Mouse (Mus musculus) lung, adult 2 months (tissue): Measurements from ENCODE around the gene Nprl3. TPM values are rescaled to one million over a fixed set of nuclear protein-coding genes. Genes with fewer than 3 reads are reported as not detected.
A peak's percentile ranks its signal among the peaks of the same experiment; 100 is the strongest.

Experiments
- DNase-seq: peaks from one replicate; pipeline ENCODE4 v3.0.0; 2022
- H3K4me1 ChIP-seq: fragments of 200-500 bp; 2 replicates; pipeline ENCODE4 v1.6.1; 2011; ENCODE audit warnings: low read length; ENCODE audit not compliant: control insufficient read depth, insufficient read depth
- H3K4me3 ChIP-seq: fragments of 200-500 bp; replicated peaks from 2 replicates; pipeline ENCODE3; 2011; ENCODE audit warnings: low read depth, mild to moderate bottlenecking, control low read depth, low read length; ENCODE audit errors: extremely low read depth
- CTCF ChIP-seq: fragments of 200-500 bp; IDR thresholded peaks from 2 replicates; pipeline ENCODE4 v1.5.1; 2011; ENCODE audit warnings: mild to moderate bottlenecking, low read length, control low read depth; ENCODE audit not compliant: insufficient read depth
- POLR2A ChIP-seq: fragments of 200-500 bp; IDR thresholded peaks from 2 replicates; pipeline ENCODE4 v1.6.1; 2011; ENCODE audit warnings: low read depth, mild to moderate bottlenecking, control low read depth, low read length, borderline replicate concordance; ENCODE audit errors: extremely low read depth
- WGBS: fragments of 180-500 bp; shearing (Covaris S2); methylation state at CpG from one replicate; pipeline ENCODE4 v1.1.7; 2018; 5-methylcytosine and 5-hydroxymethylcytosine counted together
- polyA plus RNA-seq: library from polyadenylated mRNA; depleted of rRNA; stranded (reverse); fragments of >200 nt; gene quantifications from 2 replicates; pipeline ENCODE4 v1.2.3, GENCODE M21; 2012

Gene Nprl3
- polyA plus RNA-seq, 1 experiment, result 85.7 TPM

GRCm38 (mm10) chr11:32194086-32194485 is 73.4 kb downstream of the Nprl3 start:
- Histone ChIP-seq H3K4me1 (no peaks in the 10 kb centered on the region), H3K4me3 (no peak overlapping the region)
- DNase-seq, result no peak
- WGBS, result 72% methylated on average over 10 of the region's 10 CpGs
- TF ChIP-seq POLR2A, result no peak
- no peak for TF ChIP-seq CTCF

GRCm38 (mm10) chr11:32193156-32193555 is 74.4 kb downstream of the Nprl3 start:
- Histone ChIP-seq H3K4me3 (no peak overlapping the region), H3K4me1 (no peaks in the 10 kb centered on the region)
- no peak for TF ChIP-seq CTCF
- no peak for TF ChIP-seq POLR2A
- DNase-seq, result no peak
- WGBS, result 87% methylated on average over 10 of the region's 10 CpGs

DNA sequence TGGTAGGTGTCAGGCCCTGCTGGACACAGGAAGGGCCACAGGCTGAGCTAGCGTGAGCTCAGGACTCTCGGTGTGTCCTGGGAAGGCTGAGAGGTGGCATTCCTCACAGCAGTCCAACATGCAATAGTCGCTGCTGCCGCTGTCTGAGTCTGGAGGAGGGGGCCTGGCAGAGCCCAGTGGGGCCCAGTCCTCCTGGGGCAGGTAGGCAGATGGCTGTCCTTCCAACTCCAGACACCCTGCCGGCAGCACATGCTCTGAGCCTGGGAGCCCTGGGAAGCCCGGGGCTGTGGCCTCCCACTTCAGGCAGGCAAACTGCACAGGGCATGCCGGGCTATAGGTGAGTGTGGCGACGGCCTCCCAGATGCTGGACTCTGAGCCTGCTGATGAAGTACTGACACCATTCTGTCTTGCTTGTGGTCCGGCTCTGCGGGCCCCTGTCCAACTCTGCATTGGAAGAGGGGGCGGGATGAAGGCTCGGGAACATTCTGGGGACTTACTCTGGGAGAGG is 76.8 kb downstream of the Nprl3 start:
- TF ChIP-seq CTCF, result no peak
- TF ChIP-seq POLR2A, result no peak
- 71% methylated on average over 13 of the region's 13 CpGs for WGBS
- no peak overlapping the region for H3K4me3 ChIP-seq
- H3K4me1 ChIP-seq, result no peaks in the 10 kb centered on the region
- DNase-seq, result no peak

GRCm38 (mm10) chr11:32190119-32190518 is 77.4 kb downstream of the Nprl3 start:
- TF ChIP-seq POLR2A, result no peak
- TF ChIP-seq CTCF, result no peak
- no peak for DNase-seq
- WGBS, result 77% methylated on average over 9 of the region's 9 CpGs

DNA sequence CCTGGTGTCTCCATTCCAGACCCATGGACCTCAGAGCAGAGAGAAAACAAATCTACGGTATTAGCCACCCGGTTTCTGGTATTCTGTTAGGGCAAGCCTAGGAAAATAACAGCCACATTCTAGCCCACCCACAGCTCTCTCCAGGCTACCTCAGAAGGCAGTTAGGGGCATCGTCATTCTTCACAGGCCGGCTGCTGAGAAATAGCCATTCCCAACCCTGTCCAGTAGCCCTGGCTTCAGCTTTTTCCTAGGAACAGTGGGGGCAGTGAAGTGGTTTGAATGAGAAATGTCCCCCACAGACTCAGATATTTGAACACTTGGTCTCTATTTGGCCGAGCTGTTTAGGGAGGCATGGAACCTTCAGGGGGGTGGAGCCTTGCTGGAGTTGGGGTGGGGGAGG is 78.1 kb downstream of the Nprl3 start:
- Histone ChIP-seq H3K4me3 (no peak overlapping the region), H3K4me1 (no peaks in the 10 kb centered on the region)
- TF ChIP-seq CTCF (no peak), POLR2A (no peak)
- DNase-seq, result no peak
- WGBS, result 73% methylated on average over 5 of the region's 5 CpGs

More at GRCm38 (mm10) chr11:32190119-32190518, 77.4 kb downstream of the Nprl3 start:
- no peak overlapping the region for H3K4me3 ChIP-seq
- no peaks in the 10 kb centered on the region for H3K4me1 ChIP-seq

DNA sequence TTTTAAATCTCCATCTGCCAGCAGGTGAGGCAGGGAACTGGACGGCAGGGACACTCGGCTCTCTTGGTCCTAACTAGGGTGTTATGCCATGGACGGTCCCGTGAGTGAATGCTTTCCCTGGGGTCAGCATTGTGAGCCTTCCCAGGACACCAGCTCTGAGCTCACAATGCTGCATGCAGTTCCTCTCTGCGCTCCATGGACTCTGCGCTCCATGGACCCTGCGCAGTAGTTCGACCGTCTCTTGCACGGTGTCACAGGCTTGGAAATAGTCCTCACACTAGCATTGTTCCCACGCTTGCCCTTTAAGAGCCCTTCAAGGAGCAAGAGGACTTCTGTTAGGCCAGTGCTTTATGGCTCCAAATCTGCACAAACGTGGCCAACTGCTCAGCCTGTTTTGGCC is 78.6 kb downstream of the Nprl3 start:
- Histone ChIP-seq H3K4me3 (no peak overlapping the region), H3K4me1 (no peaks in the 10 kb centered on the region)
- no peak for TF ChIP-seq CTCF
- TF ChIP-seq POLR2A, result no peak
- DNase-seq, result no peak
- whole genome bisulfite sequencing, result 86% methylated on average over 12 of the region's 12 CpGs

DNA sequence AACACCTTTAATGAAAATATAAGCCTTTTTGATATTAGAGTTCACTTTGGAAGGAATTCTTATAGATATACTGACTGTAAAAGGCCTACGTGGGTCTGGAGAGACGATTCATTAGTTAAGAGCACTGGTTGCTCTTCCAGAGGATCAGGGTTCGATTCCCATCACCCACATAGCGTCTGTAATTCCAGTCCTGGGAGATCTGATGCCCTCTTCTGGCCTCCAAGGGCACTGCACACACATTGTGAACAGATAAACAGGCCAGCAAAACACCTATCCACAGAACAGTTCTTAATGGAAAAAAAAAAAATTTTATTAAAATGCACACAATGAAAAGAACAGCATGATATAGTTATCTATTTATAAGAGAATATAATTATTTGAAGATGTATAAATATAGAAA is 80.3 kb downstream of the Nprl3 start:
- TF ChIP-seq CTCF (no peak), POLR2A (no peak)
- H3K4me3 ChIP-seq, result no peak overlapping the region
- WGBS, result 82% methylated on average over 4 of the region's 4 CpGs
- no peaks in the 10 kb centered on the region for H3K4me1 ChIP-seq
- DNase-seq, result no peak

GRCm38 (mm10) chr11:32186031-32186430 is 81.5 kb downstream of the Nprl3 start:
- WGBS, result 64% methylated on average over 3 of the region's 3 CpGs
- Histone ChIP-seq H3K4me3 (no peak overlapping the region), H3K4me1 (no peaks in the 10 kb centered on the region)
- TF ChIP-seq CTCF, result no peak
- TF ChIP-seq POLR2A, result no peak
- no peak for DNase-seq

DNA sequence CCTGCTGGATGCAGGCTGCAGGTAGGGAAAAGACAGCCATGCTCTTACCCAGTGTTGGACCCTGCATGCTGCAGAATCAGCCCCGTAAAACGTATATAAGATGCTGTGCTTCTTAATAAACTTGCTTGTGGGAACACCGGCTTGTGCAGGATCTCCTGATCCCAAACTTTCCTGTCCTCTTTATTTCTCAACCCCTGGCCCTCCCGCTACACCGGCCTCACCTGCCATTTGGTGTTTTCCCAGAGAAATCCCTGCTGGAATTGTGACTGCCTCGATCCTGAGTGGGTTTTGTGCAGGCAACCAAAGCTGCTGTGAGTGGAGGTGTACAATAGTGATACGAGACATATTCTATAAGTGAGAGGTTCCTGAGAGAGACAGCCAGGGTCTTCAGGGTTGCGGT is 83.0 kb downstream of the Nprl3 start:
- Histone ChIP-seq H3K4me3 (no peak overlapping the region), H3K4me1 (no peaks in the 10 kb centered on the region)
- WGBS, result 86% methylated on average over 8 of the region's 8 CpGs
- TF ChIP-seq POLR2A, result no peak
- no peak for TF ChIP-seq CTCF
- no peak for DNase-seq

DNA sequence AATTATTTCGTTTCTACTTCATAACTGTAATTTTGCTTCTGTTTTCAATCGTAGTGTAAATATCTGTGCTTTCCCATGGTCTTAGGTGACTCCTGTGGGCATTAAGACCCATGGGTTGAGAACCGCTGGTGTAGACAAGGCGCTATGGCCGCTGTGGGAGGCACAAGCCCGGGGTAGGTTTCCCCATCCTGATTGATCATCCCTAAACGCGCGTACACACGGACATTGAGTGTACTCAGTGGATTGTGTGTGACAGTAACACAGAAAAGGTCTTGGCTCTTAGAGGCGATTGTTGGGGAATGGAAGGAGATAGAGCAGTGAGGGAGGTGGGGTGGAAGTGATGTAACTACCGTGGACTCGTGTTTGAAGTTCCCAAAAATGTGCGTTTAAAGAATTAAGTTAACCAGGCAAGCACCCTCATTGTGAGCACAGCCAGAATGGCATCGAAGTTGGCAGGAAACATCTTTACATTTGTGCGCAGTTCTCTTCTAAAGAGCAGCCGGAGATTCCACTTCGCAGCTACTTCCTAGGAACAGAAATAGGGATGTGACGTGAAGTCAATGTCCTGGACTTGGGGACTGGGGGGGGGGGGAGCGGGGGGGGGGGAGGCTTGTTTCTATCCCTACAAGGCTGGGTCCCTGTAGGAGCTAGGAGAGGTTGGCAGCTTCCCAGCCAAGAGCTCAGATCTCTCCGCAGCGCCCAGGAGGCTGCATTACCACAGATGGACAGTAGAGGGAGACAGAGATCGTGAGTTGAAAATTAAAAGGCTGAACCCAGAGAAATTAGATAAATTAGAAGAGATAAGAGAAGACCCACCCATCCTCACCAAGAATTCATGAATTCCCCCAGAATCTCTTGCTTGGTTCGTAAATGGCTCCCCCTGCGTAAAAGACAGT is 85.3 kb downstream of the Nprl3 start:
- 40% methylated on average over 25 of the region's 25 CpGs for WGBS
- peak; percentile 77 for DNase-seq
- Histone ChIP-seq H3K4me3 (no peak overlapping the region), H3K4me1 (no peaks in the 10 kb centered on the region)
- TF ChIP-seq POLR2A, result no peak
- peak; percentile 93 for TF ChIP-seq CTCF
